Mouse (Mus musculus): ENCODE data around the gene Hoxd1. TPM values are rescaled to one million over a fixed set of nuclear protein-coding genes. Genes with fewer than 3 reads are reported as not detected.

Hoxd1 gene
- total and polyA plus RNA-seq, 3 experiments = 0.05 TPM; not detected in 2

GRCm38 (mm10) chr2:74745540-74746297 is 17.1 kb upstream of the Hoxd1 start:
- Histone ChIP-seq H3K36me3 (replicated peaks) (no peaks in the 10 kb centered on the region), H3K4me3 (ENCODE audit: low read depth, low read length) (no peak overlapping the region), H3K9me3 (replicated peaks) (peaks cover 13% of the 10 kb centered on the region; the same call in 1 of the 2 replicates), H3K4me1 (ENCODE audit: insufficient read depth, low read depth, low read length) (peaks cover 6% of the 10 kb centered on the region; the same call in 1 of the 2 replicates), H3K27me3 (ENCODE audit: insufficient read depth, low read length) (peaks cover 40% of the 10 kb centered on the region)
- DNase-seq (ENCODE audit: low spot score) = no peak
- TF ChIP-seq TAL1 (conservative IDR thresholded peaks at IDR 0.05; ENCODE audit: low read depth, low read length) (no peak), GATA1 (IDR thresholded peaks at IDR 0.05; ENCODE audit: borderline replicate concordance, low read length) (no peak), POLR2AphosphoS5 (IDR thresholded peaks at IDR 0.05; ENCODE audit: insufficient replicate concordance, low read depth, low read length) (no peak), CTCF (IDR thresholded peaks at IDR 0.05; ENCODE audit: low read depth, low read length) (no peak), GATA2 (IDR thresholded peaks at IDR 0.05; ENCODE audit: borderline replicate concordance, low read depth, low read length) (no peak)
- no peak for ATAC-seq (ENCODE audit: extremely low read depth, insufficient number of reproducible peaks, low FRiP score, poor library complexity, severe bottlenecking)

GRCm38 (mm10) chr2:74746298-74746921 is 16.4 kb upstream of the Hoxd1 start:
- no peak for ATAC-seq (ENCODE audit: extremely low read depth, insufficient number of reproducible peaks, low FRiP score, poor library complexity, severe bottlenecking)
- H3K4me1 ChIP-seq (ENCODE audit: insufficient read depth, low read depth, low read length) = peaks cover 6% of the 10 kb centered on the region; the same call in 1 of the 2 replicates
- H3K4me3 ChIP-seq (ENCODE audit: low read depth, low read length) = no peak overlapping the region
- peaks cover 13% of the 10 kb centered on the region; the same call in 1 of the 2 replicates for H3K9me3 ChIP-seq (replicated peaks)
- no peaks in the 10 kb centered on the region for H3K36me3 ChIP-seq (replicated peaks)
- H3K27me3 ChIP-seq (ENCODE audit: insufficient read depth, low read length) = peaks cover 37% of the 10 kb centered on the region
- TF ChIP-seq GATA1 (IDR thresholded peaks at IDR 0.05; ENCODE audit: borderline replicate concordance, low read length) (no peak), CTCF (IDR thresholded peaks at IDR 0.05; ENCODE audit: low read depth, low read length) (no peak), TAL1 (conservative IDR thresholded peaks at IDR 0.05; ENCODE audit: low read depth, low read length) (no peak), GATA2 (IDR thresholded peaks at IDR 0.05; ENCODE audit: borderline replicate concordance, low read depth, low read length) (no peak), POLR2AphosphoS5 (IDR thresholded peaks at IDR 0.05; ENCODE audit: insufficient replicate concordance, low read depth, low read length) (no peak)
- DNase-seq (ENCODE audit: low spot score) = no peak

- ATAC-seq (ENCODE audit: extremely low read depth, insufficient number of reproducible peaks, low FRiP score, poor library complexity, severe bottlenecking) (no peak), DNase-seq (ENCODE audit: low spot score) (no peak)
- no peaks in the 10 kb centered on the region for H3K36me3 ChIP-seq (replicated peaks)
- TF ChIP-seq CTCF (IDR thresholded peaks at IDR 0.05; ENCODE audit: low read depth, low read length) (no peak), GATA1 (IDR thresholded peaks at IDR 0.05; ENCODE audit: borderline replicate concordance, low read length) (no peak), TAL1 (conservative IDR thresholded peaks at IDR 0.05; ENCODE audit: low read depth, low read length) (no peak), GATA2 (IDR thresholded peaks at IDR 0.05; ENCODE audit: borderline replicate concordance, low read depth, low read length) (no peak), POLR2AphosphoS5 (IDR thresholded peaks at IDR 0.05; ENCODE audit: insufficient replicate concordance, low read depth, low read length) (no peak)
- H3K27me3 ChIP-seq (ENCODE audit: insufficient read depth, low read length) = peaks cover 35% of the 10 kb centered on the region
- H3K4me1 ChIP-seq (ENCODE audit: insufficient read depth, low read depth, low read length) = peaks cover 6% of the 10 kb centered on the region; the same call in 1 of the 2 replicates
- H3K9me3 ChIP-seq (replicated peaks) = peaks cover 13% of the 10 kb centered on the region; the same call in 1 of the 2 replicates
- H3K4me3 ChIP-seq (ENCODE audit: low read depth, low read length) = no peak overlapping the region
Observed at GRCm38 (mm10) chr2:74747006-74747405, 15.8 kb upstream of the Hoxd1 start.

- Histone ChIP-seq H3K36me3 (replicated peaks) (no peaks in the 10 kb centered on the region), H3K9me3 (replicated peaks) (peaks cover 13% of the 10 kb centered on the region; the same call in 1 of the 2 replicates), H3K27me3 (ENCODE audit: insufficient read depth, low read length) (peaks cover 35% of the 10 kb centered on the region), H3K4me1 (ENCODE audit: insufficient read depth, low read depth, low read length) (peaks cover 6% of the 10 kb centered on the region; the same call in 1 of the 2 replicates), H3K4me3 (ENCODE audit: low read depth, low read length) (no peak overlapping the region)
- ATAC-seq (ENCODE audit: extremely low read depth, insufficient number of reproducible peaks, low FRiP score, poor library complexity, severe bottlenecking) = no peak
- DNase-seq (ENCODE audit: low spot score) = no peak
- TF ChIP-seq TAL1 (conservative IDR thresholded peaks at IDR 0.05; ENCODE audit: low read depth, low read length) (no peak), GATA1 (IDR thresholded peaks at IDR 0.05; ENCODE audit: borderline replicate concordance, low read length) (no peak), POLR2AphosphoS5 (IDR thresholded peaks at IDR 0.05; ENCODE audit: insufficient replicate concordance, low read depth, low read length) (no peak), GATA2 (IDR thresholded peaks at IDR 0.05; ENCODE audit: borderline replicate concordance, low read depth, low read length) (no peak), CTCF (IDR thresholded peaks at IDR 0.05; ENCODE audit: low read depth, low read length) (no peak)
Observed at GRCm38 (mm10) chr2:74747661-74748141, 15.1 kb upstream of the Hoxd1 start.

GRCm38 (mm10) chr2:74748436-74748995 is 14.3 kb upstream of the Hoxd1 start:
- H3K4me3 ChIP-seq (ENCODE audit: low read depth, low read length) = no peak overlapping the region
- ATAC-seq (ENCODE audit: extremely low read depth, insufficient number of reproducible peaks, low FRiP score, poor library complexity, severe bottlenecking) = no peak
- peaks cover 6% of the 10 kb centered on the region; the same call in 1 of the 2 replicates for H3K4me1 ChIP-seq (ENCODE audit: insufficient read depth, low read depth, low read length)
- peaks cover 15% of the 10 kb centered on the region; the same call in 1 of the 2 replicates for H3K9me3 ChIP-seq (replicated peaks)
- peaks cover 42% of the 10 kb centered on the region for H3K27me3 ChIP-seq (ENCODE audit: insufficient read depth, low read length)
- no peak for TF ChIP-seq POLR2AphosphoS5 (IDR thresholded peaks at IDR 0.05; ENCODE audit: insufficient replicate concordance, low read depth, low read length)
- TF ChIP-seq GATA1 (IDR thresholded peaks at IDR 0.05; ENCODE audit: borderline replicate concordance, low read length) = no peak
- no peak for TF ChIP-seq GATA2 (IDR thresholded peaks at IDR 0.05; ENCODE audit: borderline replicate concordance, low read depth, low read length)
- no peak for TF ChIP-seq CTCF (IDR thresholded peaks at IDR 0.05; ENCODE audit: low read depth, low read length)
- no peak for TF ChIP-seq TAL1 (conservative IDR thresholded peaks at IDR 0.05; ENCODE audit: low read depth, low read length)
- no peak for DNase-seq (ENCODE audit: low spot score)
- no peaks in the 10 kb centered on the region for H3K36me3 ChIP-seq (replicated peaks)
